Mouse (Mus musculus): ENCODE measurements around the gene Abca1. TPM values are rescaled to one million over a fixed set of nuclear protein-coding genes. Genes with fewer than 3 reads are reported as not detected.
A peak's percentile ranks its signal among the peaks of the same experiment; 100 is the strongest.

Gene Abca1
- total RNA-seq, 2 experiments from 2014 or later: 13.6 to 19.7 TPM

DNA sequence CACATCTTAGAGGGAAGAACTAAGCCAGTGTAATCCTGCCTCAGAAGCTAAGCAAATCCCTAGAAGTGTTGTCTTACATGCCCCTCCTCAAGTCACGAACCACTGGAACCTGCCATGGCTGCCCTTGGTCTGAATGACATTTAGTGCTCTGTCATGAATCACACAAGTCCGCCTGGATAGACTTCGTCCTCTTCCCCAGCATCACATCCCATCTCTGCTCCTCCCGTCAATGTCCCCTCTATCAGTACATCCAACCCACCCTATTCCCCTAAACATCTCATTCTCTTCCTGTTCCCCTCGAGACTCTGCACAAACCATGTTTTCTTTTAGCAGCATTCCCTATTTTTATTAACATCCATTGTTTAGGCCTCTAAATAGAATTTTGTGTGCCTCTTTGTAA lies 58.4 kb downstream of the Abca1 start:
- no peak for DNase-seq (ENCODE audit: low spot score)
- intact Hi-C loops (cut with DNase I): no loop called here

DNA sequence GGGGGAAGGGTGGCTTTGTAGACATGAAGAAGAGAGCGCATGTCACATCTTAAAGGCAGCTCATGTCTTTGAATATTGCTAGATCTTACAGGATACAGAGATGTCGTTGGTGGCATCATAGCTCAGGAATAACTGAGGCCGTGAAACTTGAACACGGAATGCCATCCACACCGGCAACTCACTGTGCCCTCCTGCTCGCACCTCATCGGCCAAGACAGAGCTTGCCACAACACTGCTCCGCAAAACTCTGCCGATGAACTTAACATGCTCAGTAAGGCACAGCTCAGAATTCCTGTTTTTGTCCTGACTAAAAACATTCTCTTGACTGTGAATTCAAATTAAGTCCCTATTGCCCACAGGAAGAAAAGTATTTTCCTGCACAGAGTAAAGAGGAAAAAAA lies 59.2 kb downstream of the Abca1 start:
- DNase-seq (ENCODE audit: low spot score): no peak
- intact Hi-C loops (cut with DNase I): no loop called here

DNA sequence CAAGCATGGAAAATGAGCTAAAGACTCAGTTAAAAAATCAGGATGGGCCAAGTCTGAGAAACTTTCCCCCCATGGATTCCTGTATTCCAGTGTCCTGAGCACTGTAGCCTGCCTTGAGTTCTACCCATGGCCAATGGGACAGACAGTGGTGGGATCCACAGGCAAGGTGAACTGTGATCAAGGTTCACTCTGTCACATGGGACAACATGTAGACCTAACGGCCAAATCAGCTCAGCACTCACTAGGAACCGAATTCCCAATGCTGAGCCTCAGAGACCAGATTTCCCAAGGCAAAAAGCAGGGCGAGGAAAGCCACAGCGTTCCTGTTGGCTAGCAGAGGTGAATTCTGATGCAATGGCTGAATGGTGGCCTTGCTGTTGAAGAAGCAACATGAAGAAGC lies 64.8 kb downstream of the Abca1 start:
- intact Hi-C loops (cut with DNase I): no loop called here
- DNase-seq (ENCODE audit: low spot score): no peak

DNA sequence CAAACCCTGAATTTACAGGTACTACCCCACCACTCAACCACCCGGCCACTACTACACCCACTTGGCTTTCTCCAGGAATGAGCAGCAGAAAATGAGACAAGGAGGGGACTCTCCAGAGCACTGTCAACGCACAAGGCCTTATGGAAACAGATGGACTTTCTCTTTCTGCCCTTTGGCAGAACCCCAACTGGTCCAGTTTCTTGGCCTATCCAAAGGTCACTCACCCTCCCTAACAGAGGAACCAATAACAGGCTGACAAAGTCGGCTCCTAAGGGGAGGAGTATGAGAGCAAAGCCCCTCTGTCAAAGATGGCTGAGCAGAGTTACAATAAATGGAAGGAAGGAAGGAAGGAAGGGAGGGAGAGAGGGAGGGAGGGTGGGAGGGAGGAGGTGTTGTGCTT lies 65.4 kb downstream of the Abca1 start:
- intact Hi-C loops (cut with DNase I): no loop called here
- DNase-seq (ENCODE audit: low spot score): no peak

DNA sequence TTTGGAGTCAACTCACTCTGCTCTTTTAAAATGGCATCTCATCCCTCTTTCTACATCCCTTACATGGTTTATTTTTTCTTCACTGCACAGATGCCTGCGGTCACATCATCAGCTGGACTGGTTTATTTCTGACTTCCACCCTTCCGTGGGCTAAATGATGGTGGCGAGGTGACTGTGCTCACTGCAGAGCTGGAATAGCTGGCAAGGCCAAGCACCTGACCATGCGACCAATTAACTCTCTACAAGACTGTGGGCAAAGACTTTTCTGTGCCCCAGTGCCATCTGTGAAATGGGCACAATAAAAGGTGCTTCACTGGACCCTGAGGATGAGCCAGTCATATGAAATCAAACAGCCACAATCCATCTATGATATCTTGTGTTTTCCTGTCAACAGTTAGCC lies 66.1 kb downstream of the Abca1 start:
- intact Hi-C loops (cut with DNase I): no loop called here
- DNase-seq (ENCODE audit: low spot score): no peak

DNA sequence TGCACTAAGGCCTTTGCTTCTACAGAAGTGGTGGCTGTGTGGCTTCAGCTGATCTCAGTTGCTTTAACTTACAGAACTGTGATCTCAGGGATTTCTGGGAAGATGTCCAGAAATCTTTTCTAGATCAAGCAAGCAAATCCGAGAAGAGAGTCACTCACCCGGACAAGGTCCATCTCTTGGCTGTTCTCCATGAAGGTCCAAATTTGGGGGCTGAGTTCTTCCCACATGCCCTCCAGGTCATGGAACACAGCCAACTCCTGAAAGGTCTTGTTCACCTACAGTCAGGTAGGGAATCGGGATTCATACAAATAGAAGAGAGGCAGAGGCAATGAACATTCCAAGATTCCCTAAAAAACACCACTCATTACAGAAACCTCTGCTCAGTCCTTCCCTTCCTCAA lies 70.1 kb downstream of the Abca1 start:
- intact Hi-C loops (cut with DNase I): no loop called here
- no peak for DNase-seq (ENCODE audit: low spot score)

DNA sequence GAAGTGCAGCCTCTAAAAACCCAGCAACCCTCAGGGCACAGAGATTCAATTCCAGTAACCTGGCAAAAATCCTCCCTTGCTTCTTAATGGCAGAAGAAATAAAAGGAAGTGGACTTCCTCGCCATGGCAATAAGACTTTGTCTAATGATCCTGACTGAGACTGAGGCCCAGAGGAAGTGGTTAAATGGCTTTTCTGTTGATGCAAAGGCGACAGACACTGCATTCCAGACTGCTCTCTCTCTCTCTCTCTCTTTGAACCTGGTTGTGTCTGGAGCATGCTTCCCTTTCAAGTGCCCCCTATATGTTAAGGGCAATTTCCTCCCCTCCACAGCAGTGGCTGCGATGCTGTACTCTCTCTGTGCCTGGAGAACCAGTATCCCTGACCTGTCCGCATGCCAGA lies 70.7 kb downstream of the Abca1 start:
- intact Hi-C loops (cut with DNase I): no loop called here
- DNase-seq (ENCODE audit: low spot score): no peak

DNA sequence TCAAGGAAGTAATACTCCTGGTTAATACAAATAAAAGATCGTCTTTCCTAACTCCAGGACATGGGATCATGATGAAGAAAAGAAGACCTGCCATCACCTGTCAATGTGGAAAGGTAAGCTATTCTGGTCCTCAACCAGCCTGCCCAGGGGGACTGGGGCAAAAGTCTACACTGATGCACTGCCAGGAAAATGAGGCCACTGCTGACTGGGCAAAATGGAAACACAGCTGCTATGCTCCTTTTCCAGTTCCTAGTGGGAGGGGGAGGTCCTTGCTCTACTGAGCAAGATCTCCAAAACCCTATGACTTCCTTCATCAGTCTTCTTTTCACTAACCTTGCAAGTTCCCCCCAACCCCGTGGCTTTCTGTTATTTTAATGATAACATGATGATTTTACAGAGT lies 73.1 kb downstream of the Abca1 start:
- intact Hi-C loops (cut with DNase I): no loop called here

DNA sequence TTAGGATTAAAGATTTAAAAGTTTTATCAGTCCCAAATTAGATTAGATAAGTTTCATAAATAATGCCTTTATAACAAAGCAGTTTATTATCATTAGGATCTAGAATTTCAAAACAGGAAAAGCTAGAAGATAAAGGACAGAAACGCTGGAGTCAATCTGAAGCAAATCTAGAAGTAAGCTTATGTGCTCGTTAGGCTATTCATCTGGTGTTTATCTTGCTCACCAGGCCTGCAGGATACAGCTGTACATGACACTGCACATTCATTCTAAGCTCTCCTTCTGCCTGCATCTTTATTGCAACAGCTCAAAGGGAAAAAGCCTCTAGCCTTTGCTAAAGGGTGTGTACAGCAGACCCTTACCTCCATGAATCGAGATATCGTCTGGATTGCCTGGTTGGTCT lies 74.1 kb downstream of the Abca1 start:
- DNase-seq (ENCODE audit: low spot score): no peak
- intact Hi-C loops (cut with DNase I): no loop called here

More for the DNA sequence above, 73.1 kb downstream of the Abca1 start:
- DNase-seq (ENCODE audit: low spot score): no peak

DNA sequence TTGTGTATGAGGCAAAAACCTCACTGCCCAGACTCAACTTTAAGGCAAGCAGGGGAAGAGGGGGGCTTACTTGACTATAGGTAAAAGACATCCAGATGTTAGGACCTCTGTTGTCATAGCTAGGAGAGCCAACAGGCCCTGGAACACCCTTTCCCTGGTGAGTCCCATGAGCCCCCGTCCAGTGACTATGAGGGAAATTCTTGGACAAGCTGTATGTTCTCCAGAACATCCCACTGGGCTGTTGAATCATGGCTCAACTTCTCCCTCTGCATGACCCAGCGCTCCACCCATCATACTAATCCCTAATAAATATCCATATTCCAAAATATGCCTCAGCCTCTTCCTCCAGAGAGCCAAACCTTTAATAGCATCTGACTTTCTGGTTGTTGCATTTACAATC lies 76.6 kb downstream of the Abca1 start:
- intact Hi-C loops (cut with DNase I): no loop called here
- DNase-seq (ENCODE audit: low spot score): peak; percentile 20

DNA sequence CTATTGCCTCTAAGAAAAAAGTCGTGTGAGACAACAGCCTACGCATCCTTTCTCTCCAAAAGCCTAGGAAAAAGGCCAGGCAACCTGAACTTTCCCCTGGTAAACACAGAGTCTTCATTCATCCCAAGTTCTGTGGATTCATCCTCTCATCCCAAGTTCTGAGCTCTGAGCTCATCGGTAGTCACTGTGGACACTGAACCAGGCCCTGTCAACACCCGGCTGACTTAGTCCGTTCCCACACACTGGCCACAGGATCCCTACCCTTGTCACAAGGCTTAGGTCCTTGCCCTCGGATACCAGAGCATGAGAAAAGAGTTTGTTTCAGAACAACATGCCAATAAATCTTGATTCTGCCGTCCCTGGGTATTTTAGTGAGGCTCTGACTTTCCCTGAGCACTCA lies 77.2 kb downstream of the Abca1 start:
- DNase-seq (ENCODE audit: low spot score): peak; percentile 24
- intact Hi-C loops (cut with DNase I): no loop called here

DNA sequence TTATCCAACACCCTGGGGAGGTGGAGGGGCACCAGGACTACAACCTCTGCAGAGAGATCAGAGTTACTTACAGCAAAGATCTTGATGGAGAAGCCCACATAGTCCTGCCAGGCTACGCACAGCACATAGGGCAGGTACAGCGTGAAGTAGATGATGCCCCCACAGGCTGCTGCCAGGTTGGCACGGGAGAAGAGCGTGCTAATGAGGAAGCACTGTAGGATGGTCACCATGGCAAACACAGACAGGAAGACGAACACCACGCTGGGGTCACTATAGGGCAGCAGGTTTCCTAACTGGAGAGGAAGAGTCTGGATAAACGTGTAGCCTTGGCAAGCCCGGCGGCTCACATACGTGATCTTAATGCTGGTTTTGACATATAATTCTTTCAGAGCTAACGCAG lies 77.8 kb downstream of the Abca1 start:
- DNase-seq (ENCODE audit: low spot score): no peak
- intact Hi-C loops (cut with DNase I): no loop called here

DNA sequence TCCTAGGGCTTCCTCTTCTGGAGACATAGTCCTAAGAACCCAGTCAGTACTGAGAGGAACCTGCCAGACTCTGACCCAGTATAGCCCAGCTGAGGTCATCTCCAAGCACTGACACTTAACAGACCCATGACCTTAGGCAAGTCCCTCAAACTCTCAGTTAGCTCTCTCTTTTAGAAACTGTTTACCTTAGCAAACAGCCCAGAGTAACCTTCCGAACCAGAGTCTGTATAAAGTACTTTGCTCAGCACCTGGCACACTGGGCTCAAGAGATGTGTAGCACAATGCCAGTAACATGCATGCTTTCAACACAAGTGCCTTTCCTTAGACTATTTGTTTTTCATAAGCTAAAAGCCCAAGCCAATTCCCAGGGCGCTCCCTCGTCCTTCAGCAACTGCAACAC lies 79.4 kb downstream of the Abca1 start:
- DNase-seq (ENCODE audit: low spot score): no peak
- intact Hi-C loops (cut with DNase I): no loop called here

DNA sequence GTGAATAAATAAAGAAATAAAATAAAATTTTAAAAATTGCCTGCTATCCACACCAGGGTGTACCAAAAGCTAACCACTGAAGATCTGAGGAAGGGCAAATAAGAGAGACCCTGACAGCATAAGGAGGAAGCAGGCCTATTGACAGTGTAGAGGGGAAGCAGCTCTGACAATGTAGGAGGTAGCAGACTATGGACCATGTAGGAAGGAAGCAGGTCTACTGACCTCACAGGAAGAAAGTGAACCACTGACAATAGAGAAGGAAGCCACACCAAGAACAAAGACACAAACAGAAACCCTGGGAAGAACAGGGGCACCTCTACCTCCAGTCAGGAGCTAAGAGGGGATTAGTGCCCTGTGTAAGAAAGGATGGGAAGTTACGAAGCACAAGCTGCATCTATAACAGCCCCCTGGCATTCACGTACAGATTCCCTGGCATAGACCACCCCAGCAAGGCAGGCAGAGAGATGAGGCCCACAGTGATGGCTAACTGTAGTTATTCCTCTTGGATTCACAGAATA lies 80.8 kb downstream of the Abca1 start:
- no peak for DNase-seq (ENCODE audit: low spot score)
- intact Hi-C loops (cut with DNase I): no loop called here

DNA sequence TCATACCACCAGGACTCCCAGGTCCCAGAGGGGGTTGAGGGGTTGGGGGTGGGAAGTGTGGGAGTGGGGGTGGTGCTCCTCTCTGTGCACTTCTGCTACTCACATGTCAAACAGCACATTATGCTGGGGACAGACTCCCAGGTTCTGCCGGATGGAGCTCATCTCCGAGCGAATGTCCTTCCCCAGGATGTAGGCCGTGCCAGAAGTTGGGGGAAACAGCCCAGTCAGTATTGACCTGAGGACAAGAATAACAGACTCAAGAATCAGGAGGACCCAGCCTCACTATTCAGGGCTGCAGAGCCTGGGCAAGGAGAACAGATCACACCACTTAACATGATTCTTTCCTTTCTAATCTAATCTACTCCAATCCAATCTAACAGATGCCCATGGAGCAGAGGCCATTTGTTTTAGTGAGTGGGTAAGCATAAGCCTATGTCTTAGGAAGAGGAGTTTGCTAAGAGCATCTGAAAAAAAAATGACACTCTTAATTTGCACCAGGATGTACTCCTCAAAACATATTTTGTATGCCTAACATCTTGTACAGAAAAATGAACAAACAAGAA lies 82.8 kb downstream of the Abca1 start:
- intact Hi-C loops (cut with DNase I): no loop called here
- no peak for DNase-seq (ENCODE audit: low spot score)

DNA sequence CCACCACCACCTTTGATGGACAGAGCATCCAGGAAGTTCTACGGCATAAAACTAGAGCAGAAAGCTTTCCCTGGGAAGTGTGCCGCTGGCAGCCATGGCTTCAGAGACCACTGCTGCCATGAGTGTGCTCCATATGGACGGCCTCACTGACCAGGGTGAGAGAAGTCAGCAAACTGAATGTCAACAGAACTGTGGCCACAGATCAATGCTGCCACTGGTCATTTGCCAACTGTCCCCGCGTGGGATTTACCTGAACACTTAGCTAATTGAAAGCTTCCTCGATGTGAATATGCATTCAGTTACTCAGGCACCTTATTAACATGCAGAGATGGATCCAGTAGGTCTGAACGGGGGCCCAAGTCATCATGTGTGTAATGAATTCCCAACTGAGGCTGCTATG lies 86.7 kb downstream of the Abca1 start:
- DNase-seq (ENCODE audit: low spot score): no peak
- intact Hi-C loops (cut with DNase I): no loop called here

DNA sequence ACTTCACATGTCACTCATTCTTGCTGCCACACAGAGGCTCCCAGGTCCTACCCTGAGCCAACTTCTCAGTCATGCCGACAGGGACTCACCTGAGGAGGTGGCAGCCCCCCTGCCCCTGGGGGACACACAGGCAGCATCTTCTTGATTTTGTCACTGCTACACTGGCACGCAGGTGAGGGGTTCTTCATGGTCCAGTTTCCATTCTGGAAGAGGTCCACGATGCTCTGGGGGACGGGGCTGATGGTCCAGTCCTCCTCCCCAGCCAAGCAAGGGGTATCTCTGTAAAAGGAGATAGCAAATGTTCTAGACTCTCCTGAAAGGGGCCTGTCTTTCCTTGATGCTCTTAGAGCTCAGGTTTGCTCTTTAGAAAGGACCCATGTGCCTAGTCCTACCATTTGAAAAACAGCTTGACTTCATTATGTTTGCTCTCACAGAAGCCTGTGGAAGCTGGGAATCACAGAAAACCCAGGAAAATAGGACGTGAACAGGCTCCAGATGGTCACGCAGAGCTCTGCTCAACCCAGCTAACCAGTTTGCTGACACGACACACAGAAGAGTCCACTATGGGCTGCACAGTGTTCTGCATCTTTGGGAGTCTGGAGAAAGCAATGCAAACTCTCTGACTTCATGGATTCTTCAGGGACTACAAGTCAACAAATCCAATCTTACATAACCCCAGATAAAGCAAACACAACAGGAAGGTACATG lies 97.2 kb downstream of the Abca1 start:
- intact Hi-C loops (cut with DNase I): no loop called here
- DNase-seq (ENCODE audit: low spot score): no peak

DNA sequence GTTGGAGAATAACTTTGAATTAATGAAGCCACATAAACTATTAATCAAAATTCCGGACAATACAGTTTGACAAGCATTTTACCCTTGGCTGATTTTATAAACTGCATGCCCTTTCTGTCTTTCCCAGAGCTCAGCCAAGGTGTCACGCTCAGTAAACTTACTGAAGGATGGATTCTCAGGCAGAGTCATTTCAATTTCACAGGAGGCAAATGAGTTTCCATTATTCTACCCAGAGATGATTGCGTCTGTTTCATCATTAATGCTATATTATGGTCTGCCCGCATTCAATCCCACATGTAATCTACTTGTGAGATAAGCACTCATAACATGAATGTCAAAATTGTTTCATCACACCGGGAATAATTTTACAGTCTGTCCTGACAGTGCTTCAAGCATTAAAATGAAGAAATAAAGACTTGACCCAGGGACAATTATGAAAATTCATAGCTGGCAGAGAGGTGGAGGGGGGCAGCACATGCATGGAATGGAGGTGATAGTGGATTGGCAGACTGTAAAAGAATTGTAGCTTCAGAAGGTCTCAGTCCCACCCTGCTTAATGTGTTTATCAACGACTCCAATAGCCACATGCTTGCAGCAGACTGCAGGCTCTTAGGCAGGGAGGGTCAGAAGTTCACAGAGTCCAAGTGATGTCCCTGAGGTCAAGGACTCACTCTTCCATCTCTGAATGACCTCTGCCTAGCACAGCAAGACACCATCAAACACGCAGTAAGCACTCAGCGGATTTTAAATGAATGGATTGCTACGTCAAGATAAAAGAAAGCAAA lies 113.3 kb downstream of the Abca1 start:
- intact Hi-C loops (cut with DNase I): no loop called here
- no peak for DNase-seq (ENCODE audit: low spot score)

DNA sequence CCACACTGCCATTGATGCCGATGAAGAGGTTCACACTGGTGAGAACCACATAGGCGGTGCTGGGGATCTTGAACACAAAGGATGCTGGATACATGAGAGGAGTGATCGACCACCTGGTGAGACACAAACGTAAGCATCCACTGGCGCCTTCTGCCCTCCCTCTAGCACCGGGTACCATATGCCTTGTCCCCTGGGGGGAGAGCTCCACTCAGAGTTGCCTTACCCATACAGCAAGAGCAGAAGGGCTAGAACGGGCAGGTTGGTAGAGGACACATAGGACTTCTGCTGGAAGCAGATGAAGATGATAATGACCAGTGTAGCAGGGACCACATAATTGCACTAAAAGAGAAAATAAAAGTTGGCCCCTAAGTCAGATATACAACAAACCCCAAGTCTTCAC lies 113.9 kb downstream of the Abca1 start:
- no peak for DNase-seq (ENCODE audit: low spot score)
- intact Hi-C loops (cut with DNase I): no loop called here

DNA sequence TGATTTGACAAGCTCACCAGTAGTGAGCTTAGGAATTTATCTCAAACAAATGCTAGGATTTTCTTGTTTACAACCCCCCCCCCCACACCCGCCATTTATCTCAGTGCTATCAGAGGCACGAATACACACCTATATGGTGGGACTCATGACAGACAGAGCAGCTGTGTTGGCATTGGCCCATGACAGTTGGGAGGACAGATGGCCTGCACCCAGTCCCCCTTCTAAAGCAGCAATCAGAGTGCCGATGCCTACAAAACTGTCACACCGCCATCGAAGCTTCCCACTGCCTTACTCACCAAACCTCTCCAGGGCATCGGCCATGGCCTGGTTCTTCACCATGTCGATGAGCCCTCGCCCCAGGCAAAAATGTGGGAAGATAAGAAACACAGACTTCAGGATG lies 115.9 kb downstream of the Abca1 start:
- no peak for DNase-seq (ENCODE audit: low spot score)
- intact Hi-C loops (cut with DNase I): no loop called here

DNA sequence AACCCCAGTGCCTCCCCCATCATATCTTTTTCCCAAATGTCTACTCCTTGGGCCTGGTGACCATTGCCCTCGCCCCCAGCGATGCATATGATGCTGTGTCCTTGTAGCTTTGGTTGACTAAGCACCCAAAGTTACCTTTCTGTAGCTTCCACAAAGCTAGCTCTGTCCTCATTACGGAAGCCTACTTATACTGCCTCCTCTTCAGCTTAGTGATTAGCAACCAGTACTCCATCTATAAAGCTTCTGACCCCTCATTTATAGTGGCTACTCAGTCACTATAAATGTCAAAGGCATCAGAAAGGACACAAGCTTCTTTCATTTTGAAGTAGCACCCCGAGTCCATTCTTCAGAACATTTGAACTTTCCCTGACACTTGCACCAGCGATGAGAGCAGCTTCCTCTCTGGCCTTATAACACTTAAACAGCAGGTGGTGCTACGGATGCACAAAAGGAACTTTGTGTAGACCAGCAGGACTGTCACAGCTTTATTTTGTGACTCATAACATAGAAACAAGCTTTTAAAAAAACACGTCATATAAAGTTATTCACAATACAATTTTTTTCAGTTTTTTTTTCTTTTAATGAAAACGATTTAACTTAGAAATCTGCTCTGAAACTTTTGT lies 129.3 kb downstream of the Abca1 start:
- intact Hi-C loops (cut with DNase I): loop anchor here (5.0 kb wide), 1 partner anchor 327 kb away; no protein-coding TSS in a partner anchor
- no peak for DNase-seq (ENCODE audit: low spot score)
